In genomic region chr13:97071626-97072241, GRCm38 (mm10) we compare ENCODE assay signal across 8 mouse cellular contexts. TPM values are rescaled to one million over a fixed set of nuclear protein-coding genes. Genes with fewer than 3 reads are reported as not detected.
A peak's percentile ranks its signal among the peaks of the same experiment; 100 is the strongest.
DNase-seq lines count a peak whose midpoint lies in the region; ATAC-seq lines count a peak whose summit lies in the region.

No protein-coding gene starts in this region.

- peak overlapping the region; percentile 85 for H3K4me3 ChIP-seq in forebrain, embryonic 10.5 days
- peak overlapping the region; percentile 93 for H3K4me3 ChIP-seq in hindbrain, embryonic 15.5 days
- H3K4me3 ChIP-seq in limb, embryonic 13.5 days: peak overlapping the region; percentile 82
- peak overlapping the region; percentile 82 for H3K4me3 ChIP-seq in neural tube, embryonic 15.5 days (replicated peaks)

- peak; percentile 62 for DNase-seq in heart, adult 11 months
- no peak for DNase-seq in heart, adult 8-10 months (ENCODE audit: low spot score)
- peak; percentile 54 to 60 for DNase-seq in adrenal gland, postnatal 36 days
- peak; percentile 62 for DNase-seq in forebrain, embryonic 10.5 days (ENCODE audit: extremely low spot score, low spot score)
- no peak for DNase-seq in natural killer cell, adult 2 months (ENCODE audit: low spot score in 2 of 2)

- ATAC-seq in hindbrain, embryonic 15.5 days (ENCODE audit: low FRiP score, low read depth): peak; percentile 83
- ATAC-seq in limb, embryonic 13.5 days (ENCODE audit: low FRiP score, low read depth): peak; percentile 79
- peak; percentile 88 for ATAC-seq in neural tube, embryonic 15.5 days (ENCODE audit: low FRiP score)

- H3K4me1 ChIP-seq in forebrain, embryonic 10.5 days: peaks cover 38% of the 10 kb centered on the region
- peaks cover 10% of the 10 kb centered on the region for H3K4me1 ChIP-seq in hindbrain, embryonic 15.5 days (replicated peaks)
- H3K4me1 ChIP-seq in limb, embryonic 13.5 days: no peaks in the 10 kb centered on the region
- H3K4me1 ChIP-seq in neural tube, embryonic 15.5 days: peaks cover 7% of the 10 kb centered on the region

- peaks cover 4% of the 10 kb centered on the region; the same call in 1 of the 2 replicates for H3K36me3 ChIP-seq in forebrain, embryonic 10.5 days (replicated peaks)
- H3K36me3 ChIP-seq in hindbrain, embryonic 15.5 days: no peaks in the 10 kb centered on the region
- no peaks in the 10 kb centered on the region for H3K36me3 ChIP-seq in limb, embryonic 13.5 days
- H3K36me3 ChIP-seq in neural tube, embryonic 15.5 days: no peaks in the 10 kb centered on the region

- H3K27me3 ChIP-seq in forebrain, embryonic 10.5 days (ENCODE audit: poor library complexity, severe bottlenecking): peaks cover 43% of the 10 kb centered on the region
- H3K27me3 ChIP-seq in hindbrain, embryonic 15.5 days: 0 out of 2 replicates have a peak, but pooled peaks cover 9% of the 10 kb centered on the region
- H3K27me3 ChIP-seq in limb, embryonic 13.5 days: peaks cover 39% of the 10 kb centered on the region
- H3K27me3 ChIP-seq in neural tube, embryonic 15.5 days (replicated peaks): no peaks in the 10 kb centered on the region; the same call in 1 of the 2 replicates

- peak overlapping the region; percentile 89 for H3K9ac ChIP-seq in hindbrain, embryonic 15.5 days
- H3K9ac ChIP-seq in limb, embryonic 13.5 days: peak overlapping the region; percentile 82
- peak overlapping the region; percentile 95 for H3K9ac ChIP-seq in neural tube, embryonic 15.5 days (replicated peaks)

- H3K4me2 ChIP-seq in hindbrain, embryonic 15.5 days: peak overlapping the region; percentile 78
- peak overlapping the region; percentile 86 for H3K4me2 ChIP-seq in limb, embryonic 13.5 days (replicated peaks)
- H3K4me2 ChIP-seq in neural tube, embryonic 15.5 days: peak overlapping the region; percentile 70

- WGBS in forebrain, embryonic 10.5 days: under 1% methylated on average over 76 of the region's 76 CpGs
- WGBS in hindbrain, embryonic 15.5 days: under 1% methylated on average over 48 of the region's 76 CpGs
- under 1% methylated on average over 35 of the region's 76 CpGs for WGBS in limb, embryonic 13.5 days
- under 1% methylated on average over 59 of the region's 76 CpGs for WGBS in neural tube, embryonic 15.5 days

- peak overlapping the region; percentile 95 for H3K27ac ChIP-seq in forebrain, embryonic 10.5 days
- H3K27ac ChIP-seq in hindbrain, embryonic 15.5 days (replicated peaks): peak overlapping the region; percentile 96
- no peak overlapping the region for H3K27ac ChIP-seq in limb, embryonic 13.5 days
- H3K27ac ChIP-seq in neural tube, embryonic 15.5 days (replicated peaks): peak overlapping the region; percentile 96

- H3K9me3 ChIP-seq in forebrain, embryonic 10.5 days: no peaks in the 10 kb centered on the region
- no peaks in the 10 kb centered on the region for H3K9me3 ChIP-seq in hindbrain, embryonic 15.5 days
- H3K9me3 ChIP-seq in limb, embryonic 13.5 days: no peaks in the 10 kb centered on the region
- H3K9me3 ChIP-seq in neural tube, embryonic 15.5 days (replicated peaks): no peaks in the 10 kb centered on the region

RNA-seq across cellular contexts. Expression of gene Fam169a, which starts 4.6 kb away (rescaled TPM):
- total RNA-seq in heart, adult 8-10 months (2022): 1 to 10 TPM in 2 of 4 experiments, under 1 TPM in 2; 0.57 to 1.8 (median 1.1) TPM
- 10 to 100 TPM in 1 of 2 experiments, 1 to 10 TPM in 1; 1.8 to 14.0 TPM for total RNA-seq in adrenal gland, postnatal 36 days (2021)
- polyA plus RNA-seq in forebrain, embryonic 10.5 days (2016; fragmentation: Nextera tagmentation; extraction: Ambion mirVana): 11.3 and 12.2 TPM in 2 replicates
- polyA plus RNA-seq in hindbrain, embryonic 15.5 days (2015; fragmentation: Nextera tagmentation; extraction: Ambion mirVana): 27.9 and 28.4 TPM in 2 replicates
- 3.9 and 4.3 TPM in 2 replicates for polyA plus RNA-seq in limb, embryonic 13.5 days (2015; fragmentation: Nextera tagmentation; extraction: Ambion mirVana)
- 25.9 and 30.5 TPM in 2 replicates for polyA plus RNA-seq in neural tube, embryonic 15.5 days (2015; fragmentation: Nextera tagmentation; extraction: Ambion mirVana)

RNA-seq across cellular contexts. Expression of gene Gm6169, which starts 27.3 kb away (rescaled TPM):
- total RNA-seq in heart, adult 8-10 months (2022): 10 to 100 TPM in 1 of 4 experiments, 1 to 10 TPM in 1, under 1 TPM in 1, not detected in 1; 0.46 to 10.1 (median 6.9) TPM
- total RNA-seq in adrenal gland, postnatal 36 days (2021): 10 to 100 TPM in 1 of 2 experiments, 1 to 10 TPM in 1; 1.1 to 10.4 TPM
- polyA plus RNA-seq in forebrain, embryonic 10.5 days (2016; fragmentation: Nextera tagmentation; extraction: Ambion mirVana): 0.37 and 1.7 TPM in 2 replicates
- polyA plus RNA-seq in hindbrain, embryonic 15.5 days (2015; fragmentation: Nextera tagmentation; extraction: Ambion mirVana): 0.30 and 0.32 TPM in 2 replicates
- polyA plus RNA-seq in limb, embryonic 13.5 days (2015; fragmentation: Nextera tagmentation; extraction: Ambion mirVana): 1.9 and 2.1 TPM in 2 replicates
- polyA plus RNA-seq in neural tube, embryonic 15.5 days (2015; fragmentation: Nextera tagmentation; extraction: Ambion mirVana): 1.1 and 1.3 TPM in 2 replicates

RNA-seq across cellular contexts. Expression of gene 1700029F12Rik, which starts 37.6 kb away (rescaled TPM):
- total RNA-seq in heart, adult 8-10 months (2022): not detected
- total RNA-seq in adrenal gland, postnatal 36 days (2021): not detected
- polyA plus RNA-seq in forebrain, embryonic 10.5 days (2016; fragmentation: Nextera tagmentation; extraction: Ambion mirVana): not detected in 2 replicates
- polyA plus RNA-seq in hindbrain, embryonic 15.5 days (2015; fragmentation: Nextera tagmentation; extraction: Ambion mirVana): not detected in 2 replicates
- not detected in 2 replicates for polyA plus RNA-seq in limb, embryonic 13.5 days (2015; fragmentation: Nextera tagmentation; extraction: Ambion mirVana)
- polyA plus RNA-seq in neural tube, embryonic 15.5 days (2015; fragmentation: Nextera tagmentation; extraction: Ambion mirVana): not detected in 2 replicates

Comparison
In these comparisons a context has a peak if more than half of its experiments do, and no peak if none do; other contexts are left out.
1. DNase-seq: peak in heart, adult 11 months (single experiment), adrenal gland, postnatal 36 days (2 of 2) and forebrain, embryonic 10.5 days (single experiment); none in heart, adult 8-10 months (single experiment) and natural killer cell, adult 2 months (0 of 2).
2. Peak in every context shown above with its lines, with median percentiles within 50 percentile points of each other: H3K4me3 ChIP-seq, ATAC-seq, H3K4me2 ChIP-seq and H3K9ac ChIP-seq.